Mouse (Mus musculus) frontal cortex, postnatal 25 days (tissue): ENCODE measurements around the gene Atp6v0b.

Experiments used
- DNase-seq, 2 experiments: peaks; one replicate each; pipeline ENCODE4 v3.0.0; 2022; ENCODE audit warnings: low spot score in 2 of 2

Atp6v0b gene

GRCm38 (mm10) chr4:117887133-117887532, at the start of gene Atp6v0b:
Gene Atp6v0b, minus strand, starts transcription at chr4:117887333.
- peak; percentile 92 to 93 for DNase-seq

- DNase-seq: no peak
Measured at GRCm38 (mm10) chr4:117934081-117934480, 46.9 kb upstream of the Atp6v0b start.

- DNase-seq: no peak
Measured at GRCm38 (mm10) chr4:117933248-117933647, 46.1 kb upstream of the Atp6v0b start.

GRCm38 (mm10) chr4:117929391-117929881, 42.3 kb upstream of the Atp6v0b start, which contains the start of gene Artn:
Gene Artn, minus strand, starts transcription at chr4:117929763.
- DNase-seq: no peak

GRCm38 (mm10) chr4:117928699-117929241, 41.6 kb upstream of the Atp6v0b start:
- no peak for DNase-seq

- DNase-seq: no peak
Measured at GRCm38 (mm10) chr4:117928234-117928633, 41.1 kb upstream of the Atp6v0b start.

- DNase-seq: no peak
Measured at GRCm38 (mm10) chr4:117926545-117927482, 39.7 kb upstream of the Atp6v0b start.

GRCm38 (mm10) chr4:117924916-117925315, 37.8 kb upstream of the Atp6v0b start:
- no peak for DNase-seq

- DNase-seq: no peak
Measured at GRCm38 (mm10) chr4:117923450-117923849, 36.3 kb upstream of the Atp6v0b start.

- DNase-seq: no peak
Measured at GRCm38 (mm10) chr4:117921358-117921757, 34.2 kb upstream of the Atp6v0b start.

- no peak for DNase-seq
Measured at GRCm38 (mm10) chr4:117918762-117919161, 31.6 kb upstream of the Atp6v0b start.

GRCm38 (mm10) chr4:117918261-117918660, 31.1 kb upstream of the Atp6v0b start:
- DNase-seq: no peak

GRCm38 (mm10) chr4:117917847-117918246, 30.7 kb upstream of the Atp6v0b start:
- DNase-seq: no peak

- DNase-seq: no peak
Measured at GRCm38 (mm10) chr4:117917402-117917801, 30.3 kb upstream of the Atp6v0b start.

- DNase-seq: no peak
Measured at GRCm38 (mm10) chr4:117916386-117916785, 29.3 kb upstream of the Atp6v0b start.

GRCm38 (mm10) chr4:117915489-117916105, 28.5 kb upstream of the Atp6v0b start:
- DNase-seq: no peak

GRCm38 (mm10) chr4:117914591-117915442, 27.7 kb upstream of the Atp6v0b start, which contains the start of gene Ipo13:
Gene Ipo13, minus strand, starts transcription at chr4:117914999.
- DNase-seq: peak; percentile 86 to 89

GRCm38 (mm10) chr4:117914031-117914430, 26.9 kb upstream of the Atp6v0b start:
- no peak for DNase-seq

GRCm38 (mm10) chr4:117913421-117913820, 26.3 kb upstream of the Atp6v0b start:
- no peak for DNase-seq

GRCm38 (mm10) chr4:117912685-117913273, 25.6 kb upstream of the Atp6v0b start:
- no peak for DNase-seq

- no peak for DNase-seq
Measured at GRCm38 (mm10) chr4:117912131-117912561, 25.0 kb upstream of the Atp6v0b start.
